In genomic region chr1:92177599-92177998, GRCm38 (mm10) we compare ENCODE assay signal across 12 mouse cellular contexts. TPM values are rescaled to one million over a fixed set of nuclear protein-coding genes. Genes with fewer than 3 reads are reported as not detected.
A peak's percentile ranks its signal among the peaks of the same experiment; 100 is the strongest.
DNase-seq lines count a peak whose midpoint lies in the region; ATAC-seq lines count a peak whose summit lies in the region.
"Had no signal": no experiment of that assay in that cellular context is flagged by ENCODE, and none has a peak within 500 bp of the region (broad histone marks: within the 10 kb centered on the region; RNA-seq: fewer than 3 reads in every experiment).

No protein-coding gene starts in this region.

- no peak for DNase-seq in heart, adult 8-10 months (ENCODE audit: low spot score)
- no peak for DNase-seq in hindbrain, embryonic 10.5 days (ENCODE audit: low spot score)
- no peak for DNase-seq in midbrain, embryonic 14.5 days
- DNase-seq in lung, adult 18-20 months, result no peak
- no peak for DNase-seq in cerebellum, adult 18-20 months
- DNase-seq in right cerebral cortex, adult 2 months (ENCODE audit: low spot score in 2 of 2), result no peak
- DNase-seq: cerebellum, adult 9-11 months; right cerebral cortex, postnatal 14 days had no signal

- no peaks in the 10 kb centered on the region for H3K9me3 ChIP-seq in heart, embryonic 15.5 days (replicated peaks)
- no peaks in the 10 kb centered on the region for H3K9me3 ChIP-seq in embryonic facial prominence, embryonic 13.5 days
- H3K9me3 ChIP-seq in hindbrain, embryonic 10.5 days, result no peaks in the 10 kb centered on the region
- H3K9me3 ChIP-seq in midbrain, embryonic 14.5 days (ENCODE audit: control insufficient read depth, low read length), result no peaks in the 10 kb centered on the region

- H3K36me3 ChIP-seq in heart, embryonic 15.5 days, result no peaks in the 10 kb centered on the region
- H3K36me3 ChIP-seq in embryonic facial prominence, embryonic 13.5 days, result no peaks in the 10 kb centered on the region
- H3K36me3 ChIP-seq in hindbrain, embryonic 10.5 days, result 0 out of 2 replicates have a peak, but pooled peaks cover 8% of the 10 kb centered on the region
- H3K36me3 ChIP-seq in midbrain, embryonic 14.5 days (ENCODE audit: control insufficient read depth, insufficient read depth, low read length), result no peaks in the 10 kb centered on the region

- no peak overlapping the region for H3K9ac ChIP-seq in heart, embryonic 15.5 days
- no peak overlapping the region for H3K9ac ChIP-seq in embryonic facial prominence, embryonic 13.5 days
- H3K9ac ChIP-seq in midbrain, embryonic 14.5 days (replicated peaks; ENCODE audit: low read length), result 0 out of 2 replicates have a peak overlapping the region, but pooled peaks have one; percentile 80

- H3K4me1 ChIP-seq in heart, embryonic 15.5 days (replicated peaks), result peaks cover 43% of the 10 kb centered on the region
- peaks cover 38% of the 10 kb centered on the region for H3K4me1 ChIP-seq in embryonic facial prominence, embryonic 13.5 days
- H3K4me1 ChIP-seq in hindbrain, embryonic 10.5 days (replicated peaks), result peaks cover 58% of the 10 kb centered on the region
- peaks cover 32% of the 10 kb centered on the region for H3K4me1 ChIP-seq in midbrain, embryonic 14.5 days (ENCODE audit: control insufficient read depth, insufficient read depth, low read length)

- WGBS in heart, embryonic 15.5 days, result 72% methylated on average over 5 of the region's 5 CpGs
- WGBS in embryonic facial prominence, embryonic 13.5 days, result 30% methylated on average over 5 of the region's 5 CpGs
- WGBS in hindbrain, embryonic 10.5 days, result 50% methylated on average over 5 of the region's 5 CpGs
- 18% methylated on average over 5 of the region's 5 CpGs for WGBS in midbrain, embryonic 14.5 days

- H3K27ac ChIP-seq in heart, embryonic 15.5 days, result peak overlapping the region; percentile 45
- H3K27ac ChIP-seq in embryonic facial prominence, embryonic 13.5 days, result peak overlapping the region; percentile 76; the same call in 1 of the 2 replicates
- peak overlapping the region; percentile 58; the same call in 1 of the 2 replicates for H3K27ac ChIP-seq in hindbrain, embryonic 10.5 days
- no peak overlapping the region for H3K27ac ChIP-seq in midbrain, embryonic 14.5 days (replicated peaks; ENCODE audit: low read depth, low read length)

- H3K4me3 ChIP-seq in heart, embryonic 15.5 days, result no peak overlapping the region
- H3K4me3 ChIP-seq in embryonic facial prominence, embryonic 13.5 days, result no peak overlapping the region
- H3K4me3 ChIP-seq in hindbrain, embryonic 10.5 days, result peak overlapping the region; percentile 84
- H3K4me3 ChIP-seq in midbrain, embryonic 14.5 days (replicated peaks; ENCODE audit: low read depth, low read length), result no peak overlapping the region
- H3K4me3 ChIP-seq: erythroblast, embryonic 14.5 days had no signal

- peak overlapping the region; percentile 24; the same call in 1 of the 2 replicates for H3K4me2 ChIP-seq in heart, embryonic 15.5 days
- H3K4me2 ChIP-seq in embryonic facial prominence, embryonic 13.5 days, result peak overlapping the region; percentile 76
- peak overlapping the region; percentile 79 for H3K4me2 ChIP-seq in midbrain, embryonic 14.5 days (ENCODE audit: low read length)

- no peak for ATAC-seq in heart, embryonic 15.5 days (replicated peaks; ENCODE audit: insufficient number of reproducible peaks, insufficient read depth, low FRiP score, low read depth)
- ATAC-seq in embryonic facial prominence, embryonic 13.5 days (ENCODE audit: insufficient number of reproducible peaks, insufficient read depth, low FRiP score, low TSS enrichment, low read depth), result no peak
- ATAC-seq in midbrain, embryonic 14.5 days (ENCODE audit: low FRiP score, low TSS enrichment), result no peak
- ATAC-seq: Patski had no signal

- no peaks in the 10 kb centered on the region for H3K27me3 ChIP-seq in heart, embryonic 15.5 days
- H3K27me3 ChIP-seq in embryonic facial prominence, embryonic 13.5 days, result no peaks in the 10 kb centered on the region
- H3K27me3 ChIP-seq in hindbrain, embryonic 10.5 days (ENCODE audit: insufficient read depth, poor library complexity, severe bottlenecking), result no peaks in the 10 kb centered on the region
- no peaks in the 10 kb centered on the region for H3K27me3 ChIP-seq in midbrain, embryonic 14.5 days (ENCODE audit: control insufficient read depth, insufficient read depth, low read length)
- H3K27me3 ChIP-seq: Patski had no signal

RNA-seq across cellular contexts. Expression of gene Hdac4, which starts 17.9 kb away (rescaled TPM):
- polyA plus RNA-seq in heart, embryonic 15.5 days (2015; fragmentation: Nextera tagmentation; extraction: Ambion mirVana), result 10.5 and 18.7 TPM in 2 replicates
- total RNA-seq in heart, adult 8-10 months (2022), result 10 to 100 TPM; 45.6 to 69.5 (median 56.6) TPM
- polyA plus RNA-seq in embryonic facial prominence, embryonic 13.5 days (2015; fragmentation: Nextera tagmentation; extraction: Ambion mirVana), result 34.6 and 34.7 TPM in 2 replicates
- 20.8 TPM in 2 replicates for polyA plus RNA-seq in hindbrain, embryonic 10.5 days (2016; fragmentation: Nextera tagmentation; extraction: Ambion mirVana)
- 22.7 and 27.0 TPM in 2 replicates for polyA plus RNA-seq in midbrain, embryonic 14.5 days (2014; fragmentation: Nextera tagmentation; extraction: Ambion mirVana)

Comparison
In these comparisons a context has a peak if more than half of its experiments do, and no peak if none do; other contexts are left out.
1. H3K4me2 ChIP-seq: peak in every context shown above with its lines; median percentile 79 in midbrain, embryonic 14.5 days; 76 in embryonic facial prominence, embryonic 13.5 days; 24 in heart, embryonic 15.5 days.